Mouse (Mus musculus) bone marrow macrophage, adult 2 months (primary cell): ENCODE measurements around the gene Suv39h1.

ENCODE experiments used
- CTCF ChIP-seq: IDR thresholded peaks from 2 replicates; pipeline ENCODE4 v1.5.1; 2012; ENCODE audit warnings: low read depth, mild to moderate bottlenecking, low read length, moderate library complexity
- POLR2A ChIP-seq: IDR thresholded peaks from 2 replicates; pipeline ENCODE4 v1.6.1; 2012; ENCODE audit warnings: mild to moderate bottlenecking, low read depth, low read length, borderline replicate concordance

GRCm38 (mm10) chrX:8013157-8013556, 61.4 kb downstream of the Suv39h1 start:
- TF ChIP-seq POLR2A (no peak), CTCF (no peak)
